Mouse (Mus musculus): ENCODE measurements at regions not wholly inside any gene's neighbourhood (a gene's known extent, or its start where the extent isn't known, plus 50 kb on each side); places are given as distances from the start of the nearest gene placed in this dataset.

DNA sequence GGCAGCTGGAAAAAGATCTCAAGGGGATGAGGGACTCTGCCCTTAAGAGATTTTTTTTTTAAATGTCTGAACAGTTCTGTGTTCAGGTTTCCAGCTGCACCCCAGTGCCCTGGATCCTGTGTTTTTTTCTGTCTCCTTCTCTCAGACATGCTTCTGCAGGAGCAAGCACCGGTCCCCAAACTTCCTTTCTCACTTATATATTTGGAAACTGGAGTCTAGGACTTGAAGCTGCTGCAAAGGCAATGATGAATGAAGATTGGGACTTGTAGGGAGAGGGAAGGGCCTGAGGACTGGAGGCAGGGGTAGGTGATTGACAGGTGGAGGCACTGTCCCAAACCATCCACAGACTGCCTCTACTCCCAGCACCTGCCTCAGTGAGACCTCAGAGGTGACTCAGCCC, 255.5 kb upstream of the Cdh5 start:
- no peak for TF ChIP-seq CTCF (IDR thresholded peaks at IDR 0.05; ENCODE audit: low read depth, low read length)
- TF ChIP-seq POLR2A (IDR thresholded peaks at IDR 0.05; ENCODE audit: insufficient read depth, low read length): no peak
